Mouse (Mus musculus) embryo, embryonic 10 days (tissue): ENCODE measurements around the gene Dqx1.

Experiments
- DNase-seq: peaks from one replicate; pipeline ENCODE4 v3.0.0-alpha.2; 2015; ENCODE audit warnings: low spot score

The Dqx1 gene

DNA sequence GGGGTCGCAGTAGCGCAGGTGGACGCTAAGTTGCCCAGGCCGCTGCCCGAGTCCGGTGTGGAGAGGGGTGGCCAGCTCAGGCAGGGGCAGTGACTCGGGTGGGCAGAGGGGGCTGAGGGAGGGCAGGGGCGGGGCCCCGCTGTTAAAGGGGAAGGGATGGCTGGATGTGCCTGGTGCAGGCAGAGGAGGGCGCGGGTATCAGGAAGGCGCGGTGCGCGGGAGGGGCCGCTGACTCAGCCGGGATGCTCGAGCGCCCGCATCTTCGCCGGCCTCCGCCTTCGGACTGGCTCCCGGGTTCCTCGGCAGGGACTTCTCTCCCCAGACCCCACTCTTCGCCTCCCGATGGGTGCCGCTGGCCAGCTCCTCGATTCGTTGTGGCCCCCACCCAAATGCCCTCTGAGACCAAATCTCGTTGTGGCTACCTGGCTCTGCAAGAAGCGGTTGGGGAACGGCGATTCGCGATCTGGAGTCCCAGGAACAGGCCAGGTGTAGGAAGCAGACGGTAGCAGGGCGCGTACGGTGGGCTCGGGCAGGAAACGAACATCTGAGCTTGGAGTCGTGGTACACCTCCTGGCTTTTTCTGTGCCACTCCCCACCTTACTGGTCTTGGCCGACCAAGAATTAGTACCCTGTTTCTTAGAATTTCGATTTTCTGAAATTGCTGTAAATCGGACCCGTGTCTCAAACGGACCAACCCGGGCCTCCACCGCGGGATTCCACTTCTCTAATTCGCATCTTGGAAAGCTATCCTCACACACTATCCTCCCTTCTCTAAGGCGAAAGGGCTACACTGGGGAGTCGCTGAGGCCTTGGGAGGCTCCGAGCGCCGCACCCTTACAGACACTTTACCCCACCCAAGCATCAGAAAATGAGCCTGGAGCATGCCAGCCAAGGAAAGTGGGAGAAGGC is 12.9 kb downstream of the Dqx1 start:
- DNase-seq = peak; percentile 46

DNA sequence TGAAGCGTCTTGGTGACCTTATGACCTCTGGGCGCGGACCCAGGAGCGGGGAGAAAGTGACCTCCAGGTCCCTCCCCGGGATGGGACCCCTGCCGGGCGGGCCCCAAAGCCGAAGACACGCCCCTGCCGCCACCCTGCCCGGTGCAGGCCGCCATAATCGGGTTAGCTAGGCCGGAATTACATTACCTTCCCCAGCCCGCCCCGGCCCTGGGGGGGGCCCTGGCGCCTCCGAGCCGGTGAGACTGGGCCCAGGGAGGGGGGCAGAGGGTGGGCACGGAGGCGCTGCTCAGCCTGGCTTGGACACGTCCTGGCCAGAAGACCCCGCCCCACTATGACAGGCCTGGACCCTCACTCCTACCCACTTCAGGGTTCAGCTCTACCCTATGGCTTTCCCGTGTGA is 13.6 kb downstream of the Dqx1 start:
- DNase-seq = peak; percentile 35

DNA sequence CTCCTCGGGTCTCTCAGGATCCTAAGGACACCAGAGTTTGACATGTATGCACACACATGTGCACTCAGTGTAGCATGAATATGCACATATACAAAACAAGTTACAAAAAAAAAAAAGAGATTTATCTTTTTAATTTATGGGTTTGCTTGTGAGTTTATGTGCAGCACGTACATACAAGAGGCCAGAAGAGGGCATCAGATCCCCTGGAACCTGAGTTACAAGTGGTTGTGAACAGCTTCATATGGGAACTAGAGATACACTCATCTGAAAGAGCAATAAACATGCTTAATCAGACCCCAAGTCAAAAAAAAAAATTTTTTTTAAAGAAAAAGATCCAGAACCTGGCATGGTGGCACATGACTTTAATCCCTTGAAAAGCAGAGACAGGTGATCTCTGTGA is 17.3 kb downstream of the Dqx1 start:
- peak; percentile 44 for DNase-seq

DNA sequence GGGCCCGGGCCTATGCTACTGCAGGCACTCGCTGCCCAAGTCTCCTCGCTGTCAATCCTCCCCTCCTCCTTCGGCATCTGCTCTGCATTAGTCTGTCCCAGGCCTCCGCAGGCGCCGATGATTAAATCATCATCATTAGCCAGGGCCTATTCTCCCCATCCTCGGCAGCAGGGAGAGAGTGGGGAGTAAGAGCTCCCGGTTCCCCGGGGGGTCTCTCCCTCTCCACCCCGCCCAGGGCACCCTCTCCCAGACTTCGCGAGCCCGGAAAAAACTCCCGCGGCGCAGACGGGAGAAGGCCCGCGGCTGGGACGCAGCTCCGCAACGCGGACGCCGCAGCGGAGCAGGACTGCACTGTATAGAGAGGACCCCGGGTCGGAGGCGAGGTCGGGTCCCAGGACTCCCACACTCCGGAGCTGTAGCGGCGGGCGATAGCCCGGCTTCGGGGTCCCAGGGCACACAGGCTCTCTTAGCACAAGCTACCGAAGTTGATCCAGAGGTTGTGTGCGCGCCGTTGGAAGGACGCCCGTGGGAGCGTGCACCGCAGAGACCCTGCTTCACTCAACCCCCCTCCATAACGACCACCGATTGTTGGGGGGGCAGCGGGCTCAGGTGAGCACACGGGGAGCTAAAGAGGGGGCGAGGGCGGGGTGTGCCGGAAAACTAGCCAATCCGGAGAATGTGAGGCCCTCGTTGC is 20.1 kb downstream of the Dqx1 start, which contains the start of gene Pcgf1:
Gene Pcgf1, plus strand, starts transcription at position 240 of the 694 bp plus-strand sequence.
- peak; percentile 78 for DNase-seq

DNA sequence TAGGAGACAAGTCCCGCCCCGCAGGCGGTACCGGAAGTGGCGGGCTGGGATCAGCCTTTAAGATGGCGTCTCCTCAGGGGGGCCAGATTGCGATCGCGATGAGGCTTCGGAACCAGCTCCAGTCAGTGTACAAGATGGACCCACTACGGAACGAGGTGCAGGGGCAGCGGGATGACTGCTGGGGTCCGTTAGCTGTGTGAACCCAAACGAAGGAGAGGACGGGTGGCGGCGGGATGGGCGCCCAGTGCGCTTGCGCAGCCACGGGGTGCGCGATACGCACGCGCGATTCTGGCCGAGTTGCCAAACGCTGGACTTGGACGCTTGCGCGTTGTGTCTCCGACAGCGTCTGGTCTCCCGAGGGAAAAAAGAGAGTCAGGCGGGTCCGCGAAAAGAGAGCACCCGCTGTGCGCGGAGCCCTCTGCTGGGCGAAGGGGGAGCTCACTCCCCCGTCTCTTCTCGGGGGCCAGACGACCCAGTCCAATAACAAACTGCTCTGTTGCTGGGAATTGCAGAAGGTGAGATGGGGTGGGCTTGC is 20.7 kb downstream of the Dqx1 start:
- DNase-seq = peak; percentile 98

DNA sequence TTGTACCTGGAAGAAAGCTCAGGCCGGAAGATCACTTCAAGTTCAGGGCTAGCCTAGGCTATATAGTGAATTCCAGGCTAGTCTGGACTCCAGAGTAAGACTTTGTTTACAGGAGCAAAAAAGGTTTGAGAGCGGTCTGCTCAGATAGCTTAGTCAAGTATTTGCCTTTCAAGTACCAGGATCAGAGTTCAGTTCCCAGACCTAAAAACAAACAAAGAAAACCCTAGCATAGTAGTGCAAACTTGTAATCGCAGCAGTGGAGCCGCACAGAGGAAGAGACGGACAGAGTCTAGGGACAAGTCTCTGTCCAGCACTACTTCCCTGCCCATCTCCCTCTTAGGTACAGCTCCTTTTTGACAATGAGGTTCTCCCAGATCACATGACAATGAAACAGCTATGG is 22.6 kb downstream of the Dqx1 start:
- DNase-seq = no peak

DNA sequence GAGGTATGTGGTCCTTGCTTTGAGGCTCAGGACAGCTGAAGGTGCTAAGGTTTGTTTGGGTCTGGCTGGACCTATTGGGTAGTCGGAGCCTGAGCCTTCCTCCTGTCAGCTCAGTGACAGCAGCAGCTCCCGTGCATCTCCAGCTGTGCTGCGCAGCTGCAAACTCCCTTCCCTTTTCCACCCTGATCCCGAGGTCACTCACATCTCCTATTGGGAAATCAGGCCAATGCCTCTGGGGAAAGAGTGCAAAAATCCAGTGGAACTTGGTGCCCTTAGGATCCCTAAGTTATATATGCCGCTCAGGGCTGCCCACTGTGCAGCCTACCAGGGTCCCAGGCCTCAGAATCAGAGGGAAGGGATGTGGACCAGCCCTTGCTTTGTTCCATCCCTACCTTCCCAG is 25.9 kb downstream of the Dqx1 start:
- DNase-seq = no peak

DNA sequence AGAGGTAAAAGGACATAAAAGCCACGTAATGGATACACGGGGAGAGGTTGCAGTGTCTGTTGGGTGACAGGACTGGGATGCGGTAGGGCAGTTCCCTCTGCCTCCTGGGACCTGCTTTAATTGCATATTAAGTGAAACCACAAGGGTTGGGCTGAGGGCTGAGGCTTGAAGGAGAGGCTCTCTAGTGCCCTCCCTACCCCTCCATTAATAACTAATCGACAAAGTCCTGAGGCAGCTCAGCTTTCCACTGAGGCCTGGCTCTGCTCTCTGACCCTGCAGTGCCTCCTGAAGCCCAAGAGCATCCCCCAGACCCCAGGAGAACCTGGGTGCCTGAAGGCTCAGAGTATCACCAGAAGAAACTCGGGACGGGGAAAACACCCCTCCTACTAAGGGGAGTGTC is 26.8 kb downstream of the Dqx1 start:
- no peak for DNase-seq

DNA sequence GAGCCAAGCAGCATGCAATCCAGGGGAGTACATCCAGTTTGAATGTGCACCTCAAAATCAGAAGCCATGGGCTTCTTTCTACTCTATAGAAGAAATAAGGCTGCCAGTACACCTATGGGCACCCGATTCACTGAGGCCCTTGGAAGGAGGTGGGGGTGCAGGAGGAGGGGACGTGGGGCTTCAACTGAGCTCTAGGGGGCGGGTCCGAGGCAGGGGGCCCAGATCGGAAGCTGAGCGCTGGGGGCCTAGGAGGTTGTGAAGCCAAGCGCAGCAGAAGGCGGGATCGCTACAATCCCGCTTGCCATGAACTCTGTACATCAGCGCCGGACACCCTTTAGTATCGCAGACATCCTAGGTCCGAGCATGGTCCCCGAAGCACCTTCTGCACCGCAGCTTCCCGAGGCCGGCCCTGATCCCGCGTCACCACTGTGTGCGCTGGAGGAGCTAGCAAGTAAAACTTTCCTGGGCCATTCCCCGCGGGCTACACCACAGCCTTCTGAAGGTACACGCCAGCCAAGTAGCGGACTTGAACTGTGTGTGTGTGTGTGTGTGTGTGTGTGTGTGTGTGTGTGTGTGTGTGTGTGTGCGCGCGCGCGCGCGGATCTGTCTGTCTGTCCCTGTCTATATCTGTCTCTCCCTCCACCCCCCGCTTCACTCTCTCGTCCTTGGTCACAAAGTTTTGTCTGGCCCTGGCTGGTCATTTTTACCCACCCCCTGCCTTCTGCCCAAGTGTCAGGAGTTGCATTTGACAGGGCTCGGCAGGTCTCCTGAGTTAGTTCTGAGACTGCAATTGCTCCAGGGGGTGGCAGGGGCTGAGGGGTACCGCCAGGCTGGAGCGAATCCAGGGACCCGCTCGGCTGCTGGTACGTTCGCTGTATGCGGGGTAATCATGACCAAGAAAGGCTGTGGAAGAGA is 28.7 kb downstream of the Dqx1 start, which contains the start of gene Lbx2:
Gene Lbx2, plus strand, starts transcription at position 247 of the 915 bp plus-strand sequence.
- DNase-seq = no peak

DNA sequence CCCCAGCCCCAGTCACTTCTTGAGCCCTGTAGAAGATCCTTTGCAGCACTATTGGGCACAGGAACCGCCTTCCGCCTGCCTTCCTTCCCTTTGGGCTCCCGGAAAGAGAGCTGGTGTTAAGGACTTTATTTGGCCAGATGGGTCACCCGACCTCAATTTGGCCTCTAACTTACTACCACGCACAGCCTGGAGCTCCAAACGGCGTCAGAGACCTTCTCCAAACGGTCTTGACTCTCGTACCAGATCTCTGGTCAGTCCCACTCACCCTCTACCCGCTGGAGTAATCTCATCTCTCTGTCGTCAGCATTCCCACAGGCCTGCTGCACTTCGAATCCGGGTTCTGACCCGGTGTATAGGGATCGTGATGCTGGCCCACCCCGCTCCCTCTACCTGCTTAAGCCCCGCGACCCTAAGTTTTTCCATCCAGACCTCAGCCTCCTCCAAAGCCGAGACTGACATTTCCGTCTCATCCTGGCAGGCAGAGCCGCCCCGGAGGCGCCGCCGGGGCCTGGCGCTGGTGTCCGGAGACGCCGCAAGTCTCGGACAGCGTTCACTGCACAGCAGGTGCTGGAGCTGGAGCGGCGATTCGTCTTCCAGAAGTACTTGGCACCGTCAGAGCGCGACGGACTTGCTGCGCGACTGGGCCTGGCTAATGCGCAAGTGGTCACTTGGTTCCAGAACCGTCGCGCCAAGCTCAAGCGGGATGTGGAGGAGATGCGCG is 29.7 kb downstream of the Dqx1 start:
- peak; percentile 49 for DNase-seq

DNA sequence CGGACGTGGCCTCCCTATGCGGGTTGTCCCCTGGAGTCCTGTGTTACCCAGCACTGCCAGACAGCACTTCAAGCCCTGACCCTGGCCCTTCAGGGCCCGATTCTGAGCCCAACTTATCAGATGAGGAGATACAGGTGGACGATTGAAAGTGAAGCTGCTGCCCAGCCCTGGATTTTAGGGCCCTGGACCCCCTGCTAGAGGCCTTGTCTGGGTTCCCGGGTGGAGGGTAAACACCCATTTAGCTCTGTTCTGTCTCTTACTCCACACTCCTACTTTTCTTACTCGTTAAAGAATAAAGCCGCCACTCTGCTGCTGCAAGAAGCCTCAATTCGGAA is 30.2 kb downstream of the Dqx1 start:
- DNase-seq = no peak

DNA sequence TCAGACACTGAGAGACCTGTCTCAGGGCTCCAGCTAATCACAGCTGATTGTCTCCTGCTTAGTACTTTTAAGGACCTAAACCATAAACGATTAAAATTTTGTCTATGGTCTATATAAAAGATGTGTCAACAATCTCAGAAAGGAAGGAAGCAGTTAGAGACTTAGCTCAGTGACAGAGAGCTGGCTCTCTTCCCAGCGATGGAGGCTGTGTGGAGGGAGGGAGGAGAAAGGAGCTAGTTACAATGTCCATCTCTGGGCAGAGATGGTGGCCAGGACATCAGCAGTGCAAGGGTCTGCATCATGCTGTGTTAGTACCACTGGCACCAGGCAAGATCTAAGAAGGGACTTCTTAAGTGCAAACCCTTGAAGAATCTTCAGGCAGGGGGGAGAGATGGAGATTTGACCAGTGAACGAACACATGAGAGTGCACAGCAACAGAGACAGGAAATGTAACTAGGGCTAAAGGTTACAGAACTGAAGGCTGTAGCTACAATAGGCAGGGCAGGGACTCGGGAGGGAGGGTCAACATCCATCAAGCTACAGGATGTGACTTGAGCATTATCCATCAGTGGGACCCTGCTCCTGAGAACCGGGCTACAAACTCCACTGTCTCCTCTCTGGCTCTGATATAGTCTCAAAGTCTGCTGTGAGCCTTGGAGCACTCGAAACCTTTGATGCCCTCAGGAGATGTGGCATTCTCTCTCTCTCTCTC is 34.9 kb downstream of the Dqx1 start:
- peak; percentile 3 for DNase-seq

DNA sequence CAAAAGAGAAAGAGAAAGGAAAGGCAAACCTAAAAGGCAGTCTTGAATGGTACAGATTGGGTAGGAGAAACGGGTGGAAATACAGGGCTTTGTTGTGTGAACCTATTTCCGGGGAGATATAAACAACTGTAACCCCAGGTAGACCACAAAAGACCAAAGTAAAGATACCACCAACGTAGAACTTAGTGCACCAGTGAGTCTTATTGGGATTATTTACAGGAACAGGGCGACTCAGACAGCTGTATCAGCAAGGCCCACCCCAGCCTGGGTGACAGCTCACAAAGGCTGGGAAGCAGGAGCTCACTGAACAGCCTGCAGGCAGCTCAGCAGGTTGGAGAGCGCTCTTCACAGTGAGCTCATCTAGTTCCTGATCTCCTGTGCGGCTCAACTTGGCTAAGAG is 38.3 kb downstream of the Dqx1 start:
- peak; percentile 3 for DNase-seq

DNA sequence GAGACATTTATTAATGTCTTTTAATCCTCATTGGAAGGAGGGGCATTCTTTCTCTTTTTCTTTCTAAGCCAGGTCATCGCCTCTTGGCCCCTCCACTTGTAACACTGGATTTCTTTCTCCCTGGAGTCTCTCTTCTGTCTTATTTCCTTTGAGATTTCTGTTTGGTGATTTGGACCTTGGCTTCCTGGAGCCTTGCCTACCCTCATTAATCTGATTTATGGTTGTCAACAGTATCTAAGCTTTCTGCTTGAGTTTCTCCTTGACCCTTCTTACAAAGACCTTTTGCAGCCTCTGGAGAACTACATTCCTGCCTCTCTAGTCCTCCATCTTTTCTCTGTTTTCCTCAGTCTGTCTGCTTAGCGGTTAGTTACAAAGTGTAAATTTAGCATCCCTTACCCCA is 40.8 kb downstream of the Dqx1 start:
- peak; percentile 2 for DNase-seq

DNA sequence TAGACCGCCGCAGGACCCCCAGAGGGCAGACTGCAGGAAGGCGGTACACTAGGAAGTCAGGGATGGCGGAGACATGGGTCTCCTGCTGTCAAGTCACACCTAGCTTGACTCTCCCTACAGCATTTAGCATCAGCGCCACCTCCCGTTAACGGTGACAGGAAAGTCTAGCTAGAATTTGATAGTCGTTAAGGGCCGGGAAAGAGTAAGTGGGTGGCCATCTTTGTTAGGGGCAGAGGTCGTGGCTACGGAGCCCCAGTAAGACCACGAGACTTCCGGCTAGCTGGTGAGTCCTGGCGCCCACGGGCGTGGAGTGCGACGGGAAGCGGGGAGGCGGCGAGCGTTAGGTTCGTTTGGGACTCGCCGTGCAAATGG is 43.7 kb downstream of the Dqx1 start, which contains the start of the genes Ccdc142 and Gm42688:
Gene Ccdc142, plus strand, starts transcription at position 286 of the 372 bp plus-strand sequence.
Gene Gm42688, plus strand, starts transcription at position 302 of the 372 bp plus-strand sequence.
- peak; percentile 94 for DNase-seq

DNA sequence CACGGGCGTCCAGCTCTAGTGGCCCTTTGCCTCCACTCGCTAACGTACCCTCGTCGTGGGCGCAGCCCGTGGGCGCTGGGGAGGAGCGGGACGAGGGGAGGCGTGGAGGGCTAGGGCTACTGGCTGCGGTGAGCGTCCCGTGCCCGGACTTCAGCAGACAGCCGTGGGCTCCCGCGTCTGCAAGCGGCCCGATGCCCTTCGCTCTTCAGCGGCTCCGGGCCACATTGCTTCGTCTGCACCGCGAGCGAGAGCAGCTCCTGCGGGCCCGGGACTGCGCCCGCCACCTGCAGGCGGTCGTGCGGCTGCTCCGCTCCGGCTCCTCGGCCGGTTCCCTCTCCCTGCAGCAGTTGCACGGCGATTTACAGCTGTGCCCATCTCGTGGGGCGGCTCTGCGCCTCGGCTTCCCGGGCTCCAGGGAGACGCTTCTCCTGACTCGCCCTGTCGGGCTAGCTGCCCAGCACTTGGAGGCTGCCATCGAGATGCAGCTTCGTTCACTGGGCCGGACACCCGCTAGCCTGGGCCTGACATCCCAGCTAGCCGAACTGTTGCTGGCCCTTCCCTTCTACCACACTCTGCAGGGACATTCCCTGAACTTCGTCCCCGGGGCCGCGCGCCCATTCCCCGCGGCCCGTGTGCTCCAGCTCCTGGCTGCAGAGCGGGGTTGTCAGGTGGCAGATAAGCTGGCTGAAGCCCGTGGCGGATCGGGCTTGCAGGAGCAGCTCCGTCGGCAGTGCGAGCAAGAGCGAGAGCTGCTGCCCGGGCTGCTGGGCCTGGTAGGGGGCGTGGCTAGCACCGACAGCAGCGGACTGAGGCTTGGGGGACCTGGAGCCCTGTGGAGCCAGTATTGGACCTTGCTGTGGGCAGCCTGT is 44.3 kb downstream of the Dqx1 start:
- DNase-seq = peak; percentile 80

DNA sequence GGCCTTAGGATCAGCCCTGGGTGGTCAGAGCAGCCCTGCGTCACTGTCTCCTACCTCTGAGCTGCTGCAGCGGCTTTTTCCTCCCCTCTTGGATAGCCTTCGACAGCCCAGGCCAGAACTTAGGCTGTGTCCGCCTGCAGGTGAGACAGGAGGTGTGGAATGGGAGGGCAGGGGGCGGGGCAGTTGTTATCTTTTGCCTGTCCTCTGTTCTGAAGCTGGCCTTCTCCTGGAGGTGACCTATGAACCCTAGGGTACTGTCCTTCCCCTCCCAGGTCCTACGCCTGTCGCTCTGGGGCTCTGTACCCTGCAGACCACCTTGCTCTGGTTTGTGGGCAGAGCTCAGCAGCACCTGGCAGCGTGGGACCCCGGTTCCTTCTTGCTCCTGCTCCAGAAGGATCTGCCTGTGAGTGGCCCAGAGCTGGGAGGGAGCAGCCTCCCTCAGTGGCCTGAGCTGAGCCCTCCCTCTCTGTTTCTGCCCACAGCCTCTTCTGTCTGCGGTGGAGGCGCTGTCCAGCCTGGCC is 45.5 kb downstream of the Dqx1 start:
- no peak for DNase-seq

DNA sequence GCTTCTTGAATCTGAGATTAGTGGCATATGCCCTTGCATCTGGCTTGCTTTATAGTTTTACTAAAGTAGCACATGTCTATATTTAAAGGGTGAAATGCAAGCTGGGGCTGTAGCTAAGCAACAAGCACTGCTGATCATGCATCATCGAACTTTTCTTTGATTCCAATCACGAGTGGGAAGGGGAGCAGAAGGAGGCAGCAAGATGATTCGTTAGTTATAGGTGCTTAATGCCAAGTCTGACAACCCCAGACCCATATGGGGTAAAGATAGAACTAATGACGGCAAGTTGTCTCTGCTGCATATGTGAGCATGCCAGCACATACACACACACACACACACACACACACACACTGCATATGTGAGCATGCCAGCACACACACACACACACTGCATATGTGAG is 46.5 kb downstream of the Dqx1 start:
- DNase-seq = no peak
